Mouse (Mus musculus) hindbrain, embryonic 16.5 days (tissue): ENCODE measurements around the gene Upk2. TPM values are rescaled to one million over a fixed set of nuclear protein-coding genes. Genes with fewer than 3 reads are reported as not detected.
A peak's percentile ranks its signal among the peaks of the same experiment; 100 is the strongest.
"Not testable (repeated sequence)": the region's sequence is repeated elsewhere in the genome, so short reads cannot be mapped to it uniquely, and the experiment has no call there.

ENCODE experiments used
- ATAC-seq: fragments of 200-750 bp; cut with Nextera tagmentation; 2 replicates; pipeline ENCODE4 v1.8.0; 2017; ENCODE audit warnings: moderate TSS enrichment, moderate library complexity
- H3K27ac ChIP-seq: fragments of 300-500 bp; sonication (generic); 2 replicates; pipeline ENCODE4 v1.5.1; 2014; ENCODE audit warnings: low read depth, mild to moderate bottlenecking, control low read depth, low read length, moderate library complexity
- H3K27me3 ChIP-seq: fragments of 300-500 bp; sonication (generic); replicated peaks from 2 replicates; pipeline ENCODE4 v1.6.1; 2014; ENCODE audit warnings: low read length; ENCODE audit not compliant: control insufficient read depth, insufficient read depth
- H3K36me3 ChIP-seq: fragments of 300-500 bp; sonication (generic); 2 replicates; pipeline ENCODE4 v1.6.1; 2014; ENCODE audit warnings: mild to moderate bottlenecking, low read length, moderate library complexity, mixed read lengths; ENCODE audit not compliant: control insufficient read depth, insufficient read depth
- H3K4me1 ChIP-seq: fragments of 300-500 bp; sonication (generic); 2 replicates; pipeline ENCODE4 v1.6.1; 2014; ENCODE audit warnings: low read depth, low read length; ENCODE audit not compliant: control insufficient read depth, insufficient read depth
- H3K4me2 ChIP-seq: fragments of 300-500 bp; sonication (generic); 2 replicates; pipeline ENCODE4 v1.6.1; 2014; ENCODE audit warnings: mild to moderate bottlenecking, low read length, control low read depth, moderate library complexity
- H3K4me3 ChIP-seq: fragments of 300-500 bp; sonication (generic); 2 replicates; pipeline ENCODE4 v1.5.1; 2014; ENCODE audit warnings: mild to moderate bottlenecking, low read length, control low read depth, moderate library complexity
- H3K9ac ChIP-seq: fragments of 300-500 bp; sonication (generic); 2 replicates; pipeline ENCODE4 v1.6.1; 2014; ENCODE audit warnings: low read depth, mild to moderate bottlenecking, control low read depth, low read length, moderate library complexity
- H3K9me3 ChIP-seq: fragments of 300-500 bp; sonication (generic); 2 replicates; pipeline ENCODE4 v1.6.1; 2014; ENCODE audit warnings: mild to moderate bottlenecking, low read length, moderate library complexity; ENCODE audit not compliant: control insufficient read depth
- WGBS: fragments of 180-500 bp; shearing (Covaris S2); extraction: QIAGEN DNeasy Blood & Tissue Kit; methylation state at CpG from one replicate; pipeline ENCODE4 v1.1.7; 2014; 5-methylcytosine and 5-hydroxymethylcytosine counted together
- polyA plus RNA-seq: library from polyadenylated mRNA; unstranded; fragments of >200 nt; fragmentation: Nextera tagmentation; extraction: Ambion mirVana; gene quantifications from 2 replicates; pipeline ENCODE4 v1.2.1, GENCODE M21; 2015

Upk2 gene
- polyA plus RNA-seq, 1 experiment from 2014 or later, result not detected

- no peaks in the 10 kb centered on the region for H3K9me3 ChIP-seq
- no peaks in the 10 kb centered on the region for H3K36me3 ChIP-seq
- H3K4me1 ChIP-seq, result peaks cover 23% of the 10 kb centered on the region
- peak overlapping the region; percentile 33 for H3K9ac ChIP-seq
- H3K27me3 ChIP-seq, result no peaks in the 10 kb centered on the region
- ATAC-seq, result peak; percentile 73
- 9% methylated on average over 14 of the region's 14 CpGs for WGBS
- no peak overlapping the region for H3K4me3 ChIP-seq
- H3K4me2 ChIP-seq, result no peak overlapping the region
- no peak overlapping the region for H3K27ac ChIP-seq
Observed at GRCm38 (mm10) chr9:44454132-44454890, 465 bp downstream of the Upk2 start.

GRCm38 (mm10) chr9:44450387-44450786 is 4.4 kb downstream of the Upk2 start:
- no peak overlapping the region for H3K27ac ChIP-seq
- H3K36me3 ChIP-seq, result no peaks in the 10 kb centered on the region
- H3K9me3 ChIP-seq, result no peaks in the 10 kb centered on the region
- H3K4me2 ChIP-seq, result no peak overlapping the region
- H3K4me1 ChIP-seq, result peaks cover 4% of the 10 kb centered on the region
- no peak overlapping the region for H3K4me3 ChIP-seq
- ATAC-seq, result no peak
- no peak overlapping the region for H3K9ac ChIP-seq
- H3K27me3 ChIP-seq, result no peaks in the 10 kb centered on the region

- not testable (repeated sequence) for H3K27me3 ChIP-seq, H3K36me3 ChIP-seq, H3K9me3 ChIP-seq, H3K27ac ChIP-seq, H3K4me1 ChIP-seq, H3K9ac ChIP-seq, ATAC-seq, H3K4me3 ChIP-seq, H3K4me2 ChIP-seq
- WGBS, result 85% methylated on average over 7 of the region's 7 CpGs
Observed at GRCm38 (mm10) chr9:44444402-44445025, 10.3 kb downstream of the Upk2 start.

- Histone ChIP-seq H3K9ac (no peak within 1 kb of the TSS), H3K4me2 (no peak within 1 kb of the TSS), H3K27ac (no peak within 1 kb of the TSS), H3K27me3 (no peaks in the 10 kb centered on the region), H3K4me1 (no peaks in the 10 kb centered on the region), H3K36me3 (no peaks in the 10 kb centered on the region), H3K9me3 (no peaks in the 10 kb centered on the region), H3K4me3 (no peak within 1 kb of the TSS)
- WGBS, result 78% methylated on average over 19 of the region's 19 CpGs
- ATAC-seq, result no peak
Observed at GRCm38 (mm10) chr9:44440961-44441360, 13.8 kb downstream of the Upk2 start, which contains the start of gene Foxr1. TSS of gene Foxr1 (minus strand) at chr9:44441136.

- no peak for ATAC-seq
- WGBS, result 86% methylated on average over 6 of the region's 6 CpGs
- H3K4me3 ChIP-seq, result no peak overlapping the region
Observed at GRCm38 (mm10) chr9:44435747-44436146, 19.0 kb downstream of the Upk2 start.

GRCm38 (mm10) chr9:44432577-44433185 is 22.1 kb downstream of the Upk2 start:
- no peaks in the 10 kb centered on the region for H3K4me1 ChIP-seq
- no peak overlapping the region for H3K9ac ChIP-seq
- no peak overlapping the region for H3K4me3 ChIP-seq
- H3K27me3 ChIP-seq, result no peaks in the 10 kb centered on the region
- WGBS, result 65% methylated on average over 5 of the region's 5 CpGs
- no peaks in the 10 kb centered on the region for H3K36me3 ChIP-seq
- H3K27ac ChIP-seq, result no peak overlapping the region
- no peak for ATAC-seq
- no peak overlapping the region for H3K4me2 ChIP-seq
- H3K9me3 ChIP-seq, result no peaks in the 10 kb centered on the region

More at GRCm38 (mm10) chr9:44435747-44436146, 19.0 kb downstream of the Upk2 start:
- Histone ChIP-seq H3K36me3 (no peaks in the 10 kb centered on the region), H3K9ac (no peak overlapping the region), H3K27ac (no peak overlapping the region), H3K4me2 (no peak overlapping the region), H3K9me3 (no peaks in the 10 kb centered on the region), H3K4me1 (no peaks in the 10 kb centered on the region), H3K27me3 (no peaks in the 10 kb centered on the region)

- Histone ChIP-seq H3K27ac (no peak overlapping the region), H3K27me3 (no peaks in the 10 kb centered on the region), H3K4me2 (no peak overlapping the region), H3K4me3 (no peak overlapping the region), H3K9me3 (no peaks in the 10 kb centered on the region), H3K4me1 (no peaks in the 10 kb centered on the region; the same call in 1 of the 2 replicates), H3K9ac (no peak overlapping the region), H3K36me3 (no peaks in the 10 kb centered on the region)
- ATAC-seq, result no peak
- 91% methylated on average over 4 of the region's 4 CpGs for WGBS
Observed at GRCm38 (mm10) chr9:44423576-44423975, 31.2 kb downstream of the Upk2 start.

GRCm38 (mm10) chr9:44420280-44420898 is 34.4 kb downstream of the Upk2 start:
- H3K9ac ChIP-seq, result no peak overlapping the region
- H3K4me2 ChIP-seq, result no peak overlapping the region
- no peaks in the 10 kb centered on the region for H3K36me3 ChIP-seq
- no peak overlapping the region for H3K27ac ChIP-seq
- 76% methylated on average over 5 of the region's 5 CpGs for WGBS
- H3K27me3 ChIP-seq, result no peaks in the 10 kb centered on the region
- ATAC-seq, result no peak
- no peaks in the 10 kb centered on the region for H3K9me3 ChIP-seq
- peaks cover 9% of the 10 kb centered on the region for H3K4me1 ChIP-seq
- H3K4me3 ChIP-seq, result no peak overlapping the region

GRCm38 (mm10) chr9:44419730-44420129 is 35.0 kb downstream of the Upk2 start:
- H3K36me3 ChIP-seq, H3K4me3 ChIP-seq, H3K9me3 ChIP-seq, H3K27me3 ChIP-seq, H3K4me1 ChIP-seq, ATAC-seq, H3K4me2 ChIP-seq, H3K27ac ChIP-seq, H3K9ac ChIP-seq: not testable (repeated sequence)
- WGBS, result 96% methylated on average over 9 of the region's 9 CpGs
